Mouse (Mus musculus) liver, embryonic 14.5 days (tissue): ENCODE results near the gene Kcnk16. TPM values are rescaled to one million over a fixed set of nuclear protein-coding genes. Genes with fewer than 3 reads are reported as not detected.

Experiments
- ATAC-seq: fragments of 200-750 bp; cut with Nextera tagmentation; 2 replicates; pipeline ENCODE4 v1.8.0; 2017; ENCODE audit warnings: moderate number of reproducible peaks, mild to moderate bottlenecking, moderate library complexity; ENCODE audit not compliant: insufficient read depth
- DNase-seq, 3 experiments: peaks; one replicate each; pipeline ENCODE4 v3.0.0-alpha.2; 2012 to 2013; ENCODE audit warnings: low read depth in 3 of 3, low spot score in 3 of 3
- H3K27ac ChIP-seq: fragments of 300-500 bp; sonication (generic); 2 replicates; pipeline ENCODE4 v1.5.1; 2014; ENCODE audit warnings: moderate library complexity, mild to moderate bottlenecking, control low read depth, inconsistent platforms
- H3K27me3 ChIP-seq: fragments of 300-500 bp; sonication (generic); 2 replicates; pipeline ENCODE4 v1.6.1; 2014; ENCODE audit warnings: mild to moderate bottlenecking, low read length, moderate library complexity; ENCODE audit not compliant: control insufficient read depth, insufficient read depth
- H3K36me3 ChIP-seq: fragments of 300-500 bp; sonication (generic); replicated peaks from 2 replicates; pipeline ENCODE4 v1.6.1; 2014; ENCODE audit warnings: low read depth; ENCODE audit not compliant: control insufficient read depth, insufficient read depth
- H3K4me1 ChIP-seq, 2 experiments: fragments of 200-500 bp in 1 of 2; fragments of 300-500 bp in 1 of 2; sonication (generic) in 1 of 2; replicated peaks; 2 replicates each; pipeline ENCODE4 v1.6.1; 2012 to 2014; ENCODE audit warnings: antibody characterized with exemption in 1 of 2, inconsistent platforms in 1 of 2, low read length in 1 of 2; ENCODE audit not compliant: control insufficient read depth in 2 of 2, insufficient read depth in 2 of 2
- H3K4me2 ChIP-seq: fragments of 300-500 bp; sonication (generic); 2 replicates; pipeline ENCODE4 v1.6.1; 2014; ENCODE audit warnings: low read depth, mild to moderate bottlenecking, control low read depth, moderate library complexity
- H3K4me3 ChIP-seq, 2 experiments: fragments of 200-500 bp in 1 of 2; fragments of 300-500 bp in 1 of 2; sonication (generic) in 1 of 2; 2 replicates each; pipeline ENCODE4 v1.5.1; 2012 to 2014; ENCODE audit warnings: low read depth in 2 of 2, low read length in 2 of 2, mild to moderate bottlenecking in 2 of 2, control low read depth in 1 of 2, inconsistent platforms in 1 of 2, moderate library complexity in 1 of 2; ENCODE audit not compliant: insufficient read depth in 1 of 2
- H3K9ac ChIP-seq: fragments of 300-500 bp; sonication (generic); replicated peaks from 2 replicates; pipeline ENCODE4 v1.6.1; 2014; ENCODE audit warnings: mild to moderate bottlenecking, control low read depth, moderate library complexity
- H3K9me3 ChIP-seq: fragments of 300-500 bp; sonication (generic); 2 replicates; pipeline ENCODE4 v1.6.1; 2016; ENCODE audit warnings: low read length, mixed read lengths; ENCODE audit not compliant: control insufficient read depth
- CTCF ChIP-seq: IDR thresholded peaks from 2 replicates; pipeline ENCODE4 v1.5.1; 2016; ENCODE audit warnings: antibody characterized with exemption, low read depth, control low read depth
- EP300 ChIP-seq: IDR thresholded peaks from 2 replicates; pipeline ENCODE4 v1.6.1; 2016; ENCODE audit warnings: antibody characterized with exemption, low read depth
- WGBS: fragments of 180-500 bp; shearing (Covaris S2); extraction: QIAGEN DNeasy Blood & Tissue Kit; methylation state at CpG from one replicate; pipeline ENCODE4 v1.1.7; 2014; ENCODE audit not compliant: insufficient replicate concordance; 5-methylcytosine and 5-hydroxymethylcytosine counted together
- polyA plus RNA-seq, 2 experiments: library from polyadenylated mRNA; depleted of rRNA in 1 of 2; stranded (reverse) in 1 of 2; unstranded in 1 of 2; fragments of >200 nt; fragmentation: Nextera tagmentation in 1 of 2; extraction: Ambion mirVana in 1 of 2; gene quantifications; 2 replicates each; pipeline versions ENCODE4 v1.2.1 to v1.2.3; 2012 to 2014

The Kcnk16 gene
- polyA plus RNA-seq, 2 experiments, result 5.4 to 8.8 TPM

DNA sequence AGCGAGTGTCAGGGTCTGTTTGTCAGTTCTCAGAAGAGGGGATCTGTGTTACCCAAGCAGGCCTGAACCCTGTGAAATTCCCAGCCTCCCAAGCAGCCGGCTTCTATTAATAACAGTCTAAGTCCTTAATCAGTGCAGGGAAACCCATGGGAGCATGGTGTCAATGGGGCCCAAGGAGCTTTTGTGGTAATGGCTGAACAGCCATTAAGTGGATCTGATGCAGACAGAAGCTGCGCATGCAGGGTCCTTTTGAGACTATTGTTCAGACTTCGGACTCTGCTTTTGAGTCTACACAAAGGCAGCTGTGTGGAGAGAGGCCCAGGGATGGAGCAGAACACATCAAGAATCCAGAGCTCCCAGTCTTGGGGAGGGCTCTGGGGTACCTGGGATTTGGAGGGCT lies 43.5 kb downstream of the Kcnk16 start:
- no peaks in the 10 kb centered on the region for H3K9me3 ChIP-seq
- no peak overlapping the region for H3K4me2 ChIP-seq
- H3K36me3 ChIP-seq, result no peaks in the 10 kb centered on the region
- peaks cover 0 to 6% of the 10 kb centered on the region in 2 experiments; a peak in 2 of 4 replicates for H3K4me1 ChIP-seq
- H3K4me3 ChIP-seq, result no peak overlapping the region
- TF ChIP-seq EP300, result no peak
- no peak for TF ChIP-seq CTCF
- no peaks in the 10 kb centered on the region for H3K27me3 ChIP-seq
- ATAC-seq (no peak), DNase-seq (no peak)
- H3K9ac ChIP-seq, result no peak overlapping the region
- no peak overlapping the region for H3K27ac ChIP-seq
- WGBS, result 59% methylated on average over 4 of the region's 4 CpGs

DNA sequence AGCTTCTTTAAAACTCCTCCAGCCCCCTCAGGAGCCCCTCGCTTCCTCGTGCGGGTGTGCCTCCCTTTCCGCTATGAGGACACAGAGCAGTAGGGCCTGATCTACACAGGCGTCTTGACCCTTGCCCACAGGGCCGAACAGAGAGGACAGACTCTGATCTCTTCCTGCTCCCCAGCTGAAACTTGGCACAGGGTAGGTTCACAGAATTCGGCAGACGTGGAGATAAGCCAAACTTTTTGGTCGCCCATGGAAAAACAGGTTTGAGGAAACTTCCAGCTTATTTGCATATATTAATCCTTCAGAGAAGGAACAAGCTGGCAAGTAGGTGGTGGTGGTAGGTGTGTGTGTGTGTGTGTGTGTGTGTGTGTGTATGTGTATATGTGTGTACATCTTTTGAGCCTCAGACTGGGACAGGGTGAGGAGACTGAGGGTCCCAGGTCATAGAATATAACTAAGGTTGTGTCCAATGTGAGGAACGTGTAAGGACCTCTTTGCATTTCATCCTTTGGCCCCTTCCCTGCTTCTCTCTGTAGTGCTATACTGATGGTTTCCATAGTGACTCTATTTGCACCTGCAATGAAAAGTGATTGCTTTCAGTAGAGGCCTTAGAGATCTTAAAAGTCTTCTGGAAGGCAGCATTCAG lies 44.3 kb downstream of the Kcnk16 start:
- Histone ChIP-seq H3K4me3 (no peak overlapping the region), H3K9ac (no peak overlapping the region), H3K9me3 (no peaks in the 10 kb centered on the region), H3K27me3 (no peaks in the 10 kb centered on the region), H3K27ac (no peak overlapping the region), H3K4me1 (peaks cover 0 to 6% of the 10 kb centered on the region in 2 experiments; a peak in 2 of 4 replicates), H3K4me2 (no peak overlapping the region), H3K36me3 (no peaks in the 10 kb centered on the region)
- DNase-seq, result no peak
- whole genome bisulfite sequencing, result 56% methylated on average over 10 of the region's 10 CpGs
- no peak for TF ChIP-seq EP300
- no peak for TF ChIP-seq CTCF
- no peak for ATAC-seq

DNA sequence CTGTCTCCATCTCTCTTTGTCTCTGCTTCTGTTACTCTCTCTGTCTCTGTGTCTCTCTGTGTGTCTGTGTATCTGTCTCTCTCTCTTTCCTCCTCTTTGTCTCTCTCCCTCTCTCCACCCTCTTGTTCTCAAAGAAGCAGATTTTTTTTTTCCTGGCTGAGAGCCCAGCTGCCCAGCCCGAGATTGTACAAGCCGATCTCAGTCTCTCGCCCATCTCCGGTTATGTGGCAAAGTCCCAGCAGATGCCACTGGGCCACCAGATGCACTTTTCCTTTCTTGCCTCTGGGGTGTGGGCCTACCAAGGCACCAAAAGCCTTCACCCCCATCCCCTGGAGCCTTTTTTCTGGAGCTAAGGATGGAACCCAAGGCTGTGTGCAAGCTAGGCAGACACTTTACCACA lies 44.8 kb downstream of the Kcnk16 start:
- Histone ChIP-seq H3K9ac (no peak overlapping the region), H3K4me2 (no peak overlapping the region), H3K27me3 (no peaks in the 10 kb centered on the region), H3K4me1 (peaks cover 0 to 6% of the 10 kb centered on the region in 2 experiments; a peak in 2 of 4 replicates), H3K4me3 (no peak overlapping the region), H3K27ac (no peak overlapping the region), H3K36me3 (no peaks in the 10 kb centered on the region), H3K9me3 (no peaks in the 10 kb centered on the region)
- 59% methylated on average over 4 of the region's 4 CpGs for WGBS
- DNase-seq (no peak), ATAC-seq (no peak)
- TF ChIP-seq CTCF, result no peak
- no peak for TF ChIP-seq EP300

DNA sequence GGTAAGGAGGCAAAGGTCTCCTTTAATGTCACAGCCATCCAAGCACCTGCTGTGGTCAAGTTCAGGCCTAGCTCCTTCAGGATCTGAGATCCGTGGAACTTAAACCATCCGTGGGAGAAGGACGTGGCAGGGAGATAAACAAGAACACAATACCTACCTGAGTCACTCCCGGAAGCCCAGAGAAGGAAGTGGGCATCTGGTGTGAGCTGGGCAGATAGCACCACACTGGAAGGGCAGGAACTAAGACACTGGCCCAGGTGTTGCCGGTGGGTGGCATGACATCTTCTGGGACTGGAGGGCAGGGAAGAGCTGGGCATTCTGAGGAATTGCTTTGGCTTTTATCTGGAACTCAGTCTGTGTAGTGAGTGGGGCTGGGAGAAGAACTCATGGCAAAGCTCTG lies 45.7 kb downstream of the Kcnk16 start:
- 26% methylated on average over 5 of the region's 5 CpGs for WGBS
- TF ChIP-seq CTCF (no peak), EP300 (no peak)

DNA sequence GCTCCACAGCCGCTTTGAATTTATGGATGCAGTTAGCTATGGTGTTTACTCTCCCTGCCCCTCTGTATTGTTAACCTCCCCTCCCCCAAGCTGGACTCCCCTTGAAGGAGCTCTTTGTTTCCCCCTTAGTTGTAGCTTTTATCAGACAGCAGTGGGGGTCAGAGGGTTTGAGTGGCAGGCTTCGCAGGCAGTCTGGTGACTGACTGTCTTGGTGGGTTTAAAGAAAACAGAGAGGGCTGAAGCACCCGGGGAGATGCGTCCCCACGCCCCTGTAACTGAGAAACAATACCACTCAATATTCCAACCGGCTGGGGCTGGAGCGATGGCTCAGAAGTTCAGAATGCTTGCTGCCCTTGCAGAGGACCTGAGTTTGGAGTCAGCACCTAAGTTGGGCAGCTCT lies 47.9 kb downstream of the Kcnk16 start:
- Histone ChIP-seq H3K4me2 (no peak overlapping the region), H3K27ac (no peak overlapping the region), H3K4me1 (no peaks in the 10 kb centered on the region), H3K36me3 (no peaks in the 10 kb centered on the region), H3K4me3 (no peak overlapping the region), H3K9ac (no peak overlapping the region), H3K9me3 (no peaks in the 10 kb centered on the region), H3K27me3 (no peaks in the 10 kb centered on the region)
- TF ChIP-seq CTCF, result no peak
- no peak for TF ChIP-seq EP300
- 70% methylated on average over 7 of the region's 7 CpGs for WGBS
- ATAC-seq, result no peak
- no peak for DNase-seq

More for the DNA sequence above, 45.7 kb downstream of the Kcnk16 start:
- H3K4me3 ChIP-seq, result no peak overlapping the region
- H3K9me3 ChIP-seq, result no peaks in the 10 kb centered on the region
- H3K9ac ChIP-seq, result no peak overlapping the region
- DNase-seq (no peak), ATAC-seq (no peak)
- H3K36me3 ChIP-seq, result no peaks in the 10 kb centered on the region
- no peak overlapping the region for H3K4me2 ChIP-seq
- peaks cover 0 to 4% of the 10 kb centered on the region in 2 experiments; a peak in 2 of 4 replicates for H3K4me1 ChIP-seq
- no peak overlapping the region for H3K27ac ChIP-seq
- H3K27me3 ChIP-seq, result no peaks in the 10 kb centered on the region
